Mouse (Mus musculus): ENCODE measurements at regions not wholly inside any gene's neighbourhood (a gene's known extent, or its start where the extent isn't known, plus 50 kb on each side); places are given as distances from the start of the nearest gene placed in this dataset.

DNA sequence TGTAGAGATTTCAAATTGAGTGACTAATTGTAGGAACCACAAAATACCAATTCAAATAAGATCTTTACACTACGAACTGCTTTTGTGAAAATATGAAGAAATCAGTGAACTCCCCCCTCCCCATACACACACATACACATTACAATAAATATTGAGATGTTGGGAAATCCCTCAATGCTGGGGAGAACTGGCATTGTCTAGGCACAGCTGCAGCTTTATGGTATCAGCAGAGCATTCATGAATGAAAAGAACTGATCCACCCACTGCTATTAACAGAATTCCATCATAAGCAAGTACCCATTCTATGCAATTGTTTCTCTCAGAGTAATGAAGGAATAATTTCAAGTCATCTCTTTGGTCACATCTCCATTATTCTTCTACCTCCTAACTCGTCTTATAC lies 79.1 kb upstream of the Pard3b start:
- no peak for DNase-seq (ENCODE audit: low spot score in 2 of 2)

DNA sequence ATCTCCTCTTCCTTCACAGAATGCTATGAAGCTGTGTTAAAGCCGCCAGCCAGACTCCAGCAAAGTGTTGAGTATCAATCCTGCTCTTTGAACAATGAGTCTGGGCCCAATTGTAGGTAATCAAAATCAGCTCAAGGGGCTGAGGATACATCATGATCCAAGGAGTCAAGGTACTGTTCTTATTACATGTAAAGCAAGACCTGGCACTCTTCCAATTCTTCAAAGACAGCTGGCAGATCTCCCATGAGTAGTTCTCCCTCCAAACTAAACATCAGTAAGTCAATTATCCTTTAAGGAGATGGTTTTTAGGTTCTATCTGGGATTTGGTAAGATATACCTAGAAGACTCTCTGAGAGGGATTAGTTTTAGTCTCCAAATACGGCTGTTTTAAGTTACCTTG lies 76.5 kb upstream of the Pard3b start:
- no peak for DNase-seq (ENCODE audit: low spot score in 2 of 2)

DNA sequence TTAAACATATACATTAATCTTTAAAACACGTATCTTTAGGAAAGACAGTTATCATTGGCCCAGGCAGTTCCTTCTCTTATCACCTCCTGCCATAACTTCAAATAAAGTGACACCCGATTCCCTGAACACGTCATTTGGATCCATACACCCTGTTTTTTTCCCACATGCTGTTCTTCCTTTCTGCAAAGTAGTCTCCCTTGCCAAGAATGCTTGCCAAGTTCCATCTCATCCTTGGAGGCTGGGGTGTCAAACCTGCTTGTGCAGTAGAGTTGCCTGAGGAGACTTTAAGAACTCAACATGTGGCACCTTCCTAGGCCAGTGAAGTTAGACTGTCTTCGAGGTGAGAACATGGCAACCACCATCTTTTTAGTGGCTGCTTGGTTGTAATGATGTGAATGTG lies 73.2 kb upstream of the Pard3b start:
- DNase-seq (ENCODE audit: low spot score in 2 of 2), result no peak

DNA sequence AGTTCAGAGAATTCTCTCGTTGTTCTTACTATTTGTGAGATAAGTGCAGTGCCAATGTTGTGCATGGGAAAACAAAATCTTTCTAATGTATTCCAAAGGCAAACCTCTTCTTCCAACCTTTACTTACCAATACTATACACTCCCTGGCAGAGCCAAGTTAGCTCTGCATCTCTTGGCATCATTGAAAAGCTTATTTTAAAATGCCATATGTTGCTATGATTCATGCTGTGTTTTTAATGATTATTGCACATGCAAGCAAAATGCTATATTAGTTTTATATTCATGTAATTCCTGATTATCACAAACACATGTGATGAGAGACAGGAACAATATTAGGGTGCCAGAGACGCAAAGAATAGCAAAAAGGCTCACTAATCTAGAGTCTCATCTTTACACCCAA lies 64.3 kb upstream of the Pard3b start:
- no peak for DNase-seq (ENCODE audit: low spot score in 2 of 2)

DNA sequence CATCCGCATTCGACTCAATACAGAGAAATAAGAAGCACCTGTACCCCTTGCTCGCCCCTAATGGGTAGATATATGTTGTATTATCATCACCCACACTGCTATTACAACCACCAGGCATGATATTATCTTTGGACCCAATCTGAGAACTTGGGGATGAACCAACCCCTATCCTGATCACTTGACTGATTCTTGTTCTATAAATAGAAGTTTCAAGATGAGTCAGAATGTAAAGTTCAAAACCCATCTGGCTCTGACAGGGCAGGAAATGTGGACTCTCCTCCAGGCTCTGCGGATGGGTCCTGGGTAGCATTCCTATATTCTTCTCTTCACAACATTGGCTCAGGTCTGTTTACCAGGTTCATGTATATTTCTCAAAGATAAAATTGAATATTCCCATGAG lies 61.9 kb upstream of the Pard3b start:
- DNase-seq (ENCODE audit: low spot score in 2 of 2), result no peak

DNA sequence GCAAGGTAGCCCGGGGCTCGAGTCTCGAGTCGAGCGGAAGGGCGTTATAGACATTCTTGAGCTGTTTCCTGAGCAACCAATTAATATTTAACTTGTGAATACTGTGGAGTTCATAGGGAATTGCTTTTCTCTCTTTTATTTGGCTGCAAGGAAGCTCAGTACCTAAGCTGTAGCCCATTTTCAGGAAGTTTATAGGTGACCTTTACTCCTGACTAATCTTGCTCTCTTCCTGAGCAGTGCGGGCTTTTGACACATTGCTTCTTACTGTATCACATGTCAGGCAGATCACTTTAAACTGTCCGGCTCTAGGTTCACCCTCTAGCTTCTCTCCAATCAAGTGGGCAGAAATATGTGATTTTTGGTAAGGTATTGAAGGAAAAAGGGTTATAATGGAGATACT lies 51.4 kb upstream of the Pard3b start:
- no peak for DNase-seq (ENCODE audit: low spot score in 2 of 2)

Measured in gastrocnemius, adult 8-10 months (tissue).